Mouse (Mus musculus) midbrain, postnatal 0 days (tissue): ENCODE data around the gene Tubb3. TPM values are rescaled to one million over a fixed set of nuclear protein-coding genes. Genes with fewer than 3 reads are reported as not detected.
"Not testable (repeated sequence)": the region's sequence is repeated elsewhere in the genome, so short reads cannot be mapped to it uniquely, and the experiment has no call there.

ENCODE experiments used
- ATAC-seq: fragments of 200-750 bp; cut with Nextera tagmentation; 2 replicates; pipeline ENCODE4 v1.8.0; 2017; ENCODE audit warnings: moderate number of reproducible peaks, mild to moderate bottlenecking, moderate TSS enrichment, moderate library complexity; ENCODE audit not compliant: low FRiP score
- DNase-seq: peaks from one replicate; pipeline ENCODE4 v3.0.0-alpha.2; 2015; ENCODE audit warnings: low spot score
- H3K27ac ChIP-seq: fragments of 300-500 bp; sonication (generic); 2 replicates; pipeline ENCODE4 v1.5.1; 2014; ENCODE audit warnings: low read depth, mild to moderate bottlenecking, low read length, mixed read lengths
- H3K27me3 ChIP-seq: fragments of 300-500 bp; sonication (generic); 2 replicates; pipeline ENCODE4 v1.6.1; 2014; ENCODE audit warnings: low read length, control low read depth, mixed read lengths; ENCODE audit not compliant: insufficient read depth
- H3K36me3 ChIP-seq: fragments of 300-500 bp; sonication (generic); 2 replicates; pipeline ENCODE4 v1.6.1; 2014; ENCODE audit warnings: low read length, control low read depth, mixed read lengths; ENCODE audit not compliant: insufficient read depth
- H3K4me1 ChIP-seq: fragments of 300-500 bp; sonication (generic); 2 replicates; pipeline ENCODE4 v1.6.1; 2014; ENCODE audit warnings: mild to moderate bottlenecking, control low read depth, antibody characterized with exemption, low read length, mixed read lengths; ENCODE audit not compliant: insufficient read depth
- H3K4me2 ChIP-seq: fragments of 300-500 bp; sonication (generic); 2 replicates; pipeline ENCODE4 v1.6.1; 2014; ENCODE audit warnings: low read depth, mild to moderate bottlenecking, low read length, mixed read lengths; ENCODE audit not compliant: poor library complexity, severe bottlenecking
- H3K4me3 ChIP-seq: fragments of 300-500 bp; sonication (generic); 2 replicates; pipeline ENCODE4 v1.5.1; 2014; ENCODE audit warnings: low read depth, mild to moderate bottlenecking, low read length, moderate library complexity
- H3K9ac ChIP-seq: fragments of 300-500 bp; sonication (generic); replicated peaks from 2 replicates; pipeline ENCODE4 v1.6.1; 2014; ENCODE audit warnings: mild to moderate bottlenecking, low read length, moderate library complexity, mixed read lengths; ENCODE audit not compliant: poor library complexity, severe bottlenecking
- H3K9me3 ChIP-seq: fragments of 300-500 bp; sonication (generic); 2 replicates; pipeline ENCODE4 v1.6.1; 2016; ENCODE audit warnings: low read length, control low read depth
- CTCF ChIP-seq: IDR thresholded peaks from 2 replicates; pipeline ENCODE4 v1.5.1; 2016; ENCODE audit warnings: antibody characterized with exemption, mild to moderate bottlenecking
- WGBS: fragments of 180-500 bp; shearing (Covaris S2); extraction: QIAGEN DNeasy Blood & Tissue Kit; methylation state at CpG from one replicate; pipeline ENCODE4 v1.1.7; 2014; 5-methylcytosine and 5-hydroxymethylcytosine counted together
- polyA plus RNA-seq: library from polyadenylated mRNA; unstranded; fragments of >200 nt; fragmentation: Nextera tagmentation; extraction: Ambion mirVana; gene quantifications from 2 replicates; pipeline ENCODE4 v1.2.1, GENCODE M21; 2015
- total RNA-seq: library from RNA; depleted of rRNA; stranded (reverse); fragments of >200 nt; gene quantifications from 2 replicates; pipeline ENCODE4 v1.2.3, GENCODE M21; 2014

The Tubb3 gene
- total and polyA plus RNA-seq, 2 experiments from 2014 or later: 1,921 to 3,963 TPM

- Histone ChIP-seq H3K36me3 (peaks cover 2% of the 10 kb centered on the region; the same call in 1 of the 2 replicates), H3K4me2 (no peak overlapping the region), H3K4me3 (no peak overlapping the region), H3K9ac (no peak overlapping the region), H3K27me3 (no peaks in the 10 kb centered on the region), H3K27ac (no peak overlapping the region), H3K9me3 (peaks cover 10% of the 10 kb centered on the region; the same call in 1 of the 2 replicates), H3K4me1 (no peaks in the 10 kb centered on the region)
- DNase-seq (no peak), ATAC-seq (no peak)
- 96% methylated on average over 27 of the region's 27 CpGs for WGBS
- no peak for TF ChIP-seq CTCF
These were observed 15.6 kb downstream of the Tubb3 start for GRCm38 (mm10) chr8:123426511-123427509.

- DNase-seq (no peak), ATAC-seq (no peak)
- H3K4me2 ChIP-seq: no peak overlapping the region
- no peaks in the 10 kb centered on the region for H3K4me1 ChIP-seq
- 96% methylated on average over 24 of the region's 24 CpGs for whole genome bisulfite sequencing
- H3K9ac ChIP-seq: no peak overlapping the region
- H3K27ac ChIP-seq: no peak overlapping the region
- TF ChIP-seq CTCF: no peak
- H3K36me3 ChIP-seq: 0 out of 2 replicates have a peak, but pooled peaks cover under 1% of the 10 kb centered on the region
- no peak overlapping the region for H3K4me3 ChIP-seq
- no peaks in the 10 kb centered on the region for H3K27me3 ChIP-seq
- H3K9me3 ChIP-seq: peaks cover 10% of the 10 kb centered on the region; the same call in 1 of the 2 replicates
These were observed 16.5 kb downstream of the Tubb3 start for GRCm38 (mm10) chr8:123427639-123428275.

- no peak overlapping the region for H3K9ac ChIP-seq
- peaks cover 10% of the 10 kb centered on the region; the same call in 1 of the 2 replicates for H3K9me3 ChIP-seq
- no peaks in the 10 kb centered on the region for H3K36me3 ChIP-seq
- TF ChIP-seq CTCF: no peak
- H3K27ac ChIP-seq: no peak overlapping the region
- 95% methylated on average over 29 of the region's 29 CpGs for WGBS
- H3K4me2 ChIP-seq: no peak overlapping the region
- H3K4me3 ChIP-seq: no peak overlapping the region
- DNase-seq: no peak
- no peaks in the 10 kb centered on the region for H3K4me1 ChIP-seq
- ATAC-seq: no peak
- no peaks in the 10 kb centered on the region for H3K27me3 ChIP-seq
These were observed 17.2 kb downstream of the Tubb3 start for GRCm38 (mm10) chr8:123428343-123428893.

DNA sequence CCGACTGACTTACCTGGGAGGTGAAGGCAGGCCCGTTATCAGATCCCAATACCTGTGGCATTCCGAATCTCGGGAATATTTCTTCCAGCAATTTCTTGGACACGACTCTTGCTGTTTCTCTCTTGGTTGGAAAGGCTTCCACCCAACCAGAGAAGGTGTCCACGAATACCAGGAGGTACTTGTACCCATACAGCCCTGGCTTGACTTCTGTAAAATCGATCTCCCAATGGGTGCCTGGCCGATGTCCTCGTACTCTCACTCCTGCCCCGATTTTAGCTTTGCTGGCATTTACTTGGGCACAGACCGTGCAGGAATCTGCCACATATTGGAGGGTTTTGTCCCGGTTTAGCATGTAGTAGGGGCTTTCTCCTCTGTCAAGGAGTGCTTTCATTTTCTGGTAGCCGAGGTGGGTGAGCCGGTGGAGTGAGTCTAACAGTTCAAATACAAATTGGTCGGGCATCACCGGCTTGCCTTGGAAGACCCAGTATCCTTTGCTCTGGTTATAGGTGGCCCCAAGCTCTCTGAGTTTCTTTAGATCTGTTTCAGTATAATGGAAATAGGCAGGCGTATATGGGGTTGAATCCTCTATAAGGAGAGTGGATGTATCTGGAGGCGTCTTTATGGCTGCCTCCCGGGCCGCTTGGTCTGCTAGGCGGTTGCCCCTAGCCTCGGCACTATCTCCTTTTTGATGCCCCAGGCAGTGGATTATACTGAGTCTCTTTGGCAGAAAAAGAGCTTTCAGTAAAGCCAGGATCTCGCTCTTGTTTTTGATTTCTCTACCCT is 17.9 kb downstream of the Tubb3 start:
- TF ChIP-seq CTCF: no peak
- 96% methylated on average over 23 of the region's 23 CpGs for WGBS
- no peak overlapping the region for H3K27ac ChIP-seq

DNA sequence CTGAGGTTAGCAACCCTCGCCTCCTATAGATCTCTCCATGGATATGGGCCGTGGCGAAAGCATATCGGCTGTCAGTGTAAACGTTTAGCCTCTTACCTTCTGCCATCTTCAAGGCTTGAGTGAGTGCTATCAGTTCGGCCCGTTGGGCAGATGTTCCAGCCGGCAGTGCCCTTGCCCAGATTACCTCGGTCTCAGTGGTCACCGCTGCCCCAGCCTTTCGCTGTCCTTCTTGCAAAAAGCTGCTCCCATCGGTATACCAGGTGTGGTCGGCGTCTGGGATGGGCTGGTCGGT is 18.4 kb downstream of the Tubb3 start:
- H3K36me3 ChIP-seq, H3K4me3 ChIP-seq, H3K4me1 ChIP-seq, DNase-seq, H3K4me2 ChIP-seq, H3K27me3 ChIP-seq, H3K9ac ChIP-seq, H3K27ac ChIP-seq, ATAC-seq: not testable (repeated sequence)
- 94% methylated on average over 15 of the region's 15 CpGs for WGBS
- H3K9me3 ChIP-seq: peaks cover 10% of the 10 kb centered on the region; the same call in 1 of the 2 replicates

More for the DNA sequence above, 17.9 kb downstream of the Tubb3 start:
- no peaks in the 10 kb centered on the region for H3K36me3 ChIP-seq
- no peak overlapping the region for H3K4me2 ChIP-seq
- peaks cover 10% of the 10 kb centered on the region; the same call in 1 of the 2 replicates for H3K9me3 ChIP-seq
- H3K9ac ChIP-seq: no peak overlapping the region
- no peak overlapping the region for H3K4me3 ChIP-seq
- no peaks in the 10 kb centered on the region for H3K27me3 ChIP-seq
- no peak for ATAC-seq
- DNase-seq: no peak
- no peaks in the 10 kb centered on the region for H3K4me1 ChIP-seq

GRCm38 (mm10) chr8:123430936-123431335 is 19.7 kb downstream of the Tubb3 start:
- peaks cover 10% of the 10 kb centered on the region; the same call in 1 of the 2 replicates for H3K9me3 ChIP-seq
- H3K9ac ChIP-seq, H3K27me3 ChIP-seq, ATAC-seq, H3K36me3 ChIP-seq, DNase-seq, H3K4me1 ChIP-seq, H3K4me2 ChIP-seq, H3K27ac ChIP-seq, H3K4me3 ChIP-seq: not testable (repeated sequence)
- WGBS: 94% methylated on average over 6 of the region's 8 CpGs
